Mouse (Mus musculus) thymus, postnatal 0 days (tissue): ENCODE results near the gene Fam104a. TPM values are rescaled to one million over a fixed set of nuclear protein-coding genes. Genes with fewer than 3 reads are reported as not detected.
"Not testable (repeated sequence)": the region's sequence is repeated elsewhere in the genome, so short reads cannot be mapped to it uniquely, and the experiment has no call there.

Experiments used
- DNase-seq: peaks from one replicate; pipeline ENCODE4 v3.0.0-alpha.2; 2015; ENCODE audit warnings: low spot score
- polyA plus RNA-seq: library from polyadenylated mRNA; unstranded; fragments of >200 nt; fragmentation: Nextera tagmentation; extraction: Ambion mirVana; gene quantifications from 2 replicates; pipeline ENCODE4 v1.2.1, GENCODE M21; 2015

Fam104a gene
- polyA plus RNA-seq, 1 experiment from 2014 or later = 53.3 TPM

- DNase-seq = no peak
Observed at GRCm38 (mm10) chr11:113667122-113667521, 16.8 kb downstream of the Fam104a start.

GRCm38 (mm10) chr11:113666648-113667047 lies 17.3 kb downstream of the Fam104a start:
- peak; percentile 37 for DNase-seq

GRCm38 (mm10) chr11:113666205-113666604 lies 17.8 kb downstream of the Fam104a start:
- no peak for DNase-seq

GRCm38 (mm10) chr11:113664279-113664678 lies 19.7 kb downstream of the Fam104a start:
- no peak for DNase-seq

GRCm38 (mm10) chr11:113661835-113662351 lies 22.1 kb downstream of the Fam104a start:
- no peak for DNase-seq

GRCm38 (mm10) chr11:113660940-113661339 lies 23.0 kb downstream of the Fam104a start:
- DNase-seq = no peak

- DNase-seq = not testable (repeated sequence)
Observed at GRCm38 (mm10) chr11:113660213-113660612, 23.7 kb downstream of the Fam104a start.

GRCm38 (mm10) chr11:113658763-113659162 lies 25.2 kb downstream of the Fam104a start:
- DNase-seq = no peak

- DNase-seq = no peak
Observed at GRCm38 (mm10) chr11:113658319-113658718, 25.6 kb downstream of the Fam104a start.

GRCm38 (mm10) chr11:113657221-113657620 lies 26.7 kb downstream of the Fam104a start:
- no peak for DNase-seq

GRCm38 (mm10) chr11:113656511-113656932 lies 27.4 kb downstream of the Fam104a start:
- no peak for DNase-seq

- no peak for DNase-seq
Observed at GRCm38 (mm10) chr11:113654561-113655270, 29.2 kb downstream of the Fam104a start.

- DNase-seq = no peak
Observed at GRCm38 (mm10) chr11:113654105-113654504, 29.9 kb downstream of the Fam104a start.

GRCm38 (mm10) chr11:113652516-113652915 lies 31.4 kb downstream of the Fam104a start:
- no peak for DNase-seq

- peak; percentile 56 for DNase-seq
Observed at GRCm38 (mm10) chr11:113651907-113652273, 32.1 kb downstream of the Fam104a start.

GRCm38 (mm10) chr11:113651206-113651906 lies 32.6 kb downstream of the Fam104a start:
- no peak for DNase-seq

GRCm38 (mm10) chr11:113649353-113650210 lies 34.4 kb downstream of the Fam104a start, which contains the start of gene Slc39a11:
Gene Slc39a11, minus strand, starts transcription at chr11:113650079.
- peak; percentile 83 for DNase-seq

- no peak for DNase-seq
Observed at GRCm38 (mm10) chr11:113648690-113649352, 35.1 kb downstream of the Fam104a start, which contains the start of gene Cog1. Gene Cog1, plus strand, starts transcription at chr11:113649169.

GRCm38 (mm10) chr11:113648152-113648551 lies 35.8 kb downstream of the Fam104a start:
- peak; percentile 88 for DNase-seq

GRCm38 (mm10) chr11:113645181-113645580 lies 38.8 kb downstream of the Fam104a start:
- no peak for DNase-seq

- DNase-seq = no peak
Observed at GRCm38 (mm10) chr11:113638680-113639079, 45.3 kb downstream of the Fam104a start.
